Mouse (Mus musculus) heart, postnatal 14 days (tissue): ENCODE results near the gene Ugt1a6b. TPM values are rescaled to one million over a fixed set of nuclear protein-coding genes. Genes with fewer than 3 reads are reported as not detected.
"Not testable (repeated sequence)": the region's sequence is repeated elsewhere in the genome, so short reads cannot be mapped to it uniquely, and the experiment has no call there.

Experiments used
- DNase-seq, 2 experiments: peaks; one replicate each; pipeline ENCODE4 v3.0.0; 2021 to 2022
- intact Hi-C: fragments of 180-260 bp; cut with DNase I; formaldehyde crosslinking; loops from one replicate; pipeline ENCODE4 v1.15.1; 2025
- total RNA-seq, 2 experiments: library from RNA; stranded (reverse); gene quantifications; 2 replicates each; pipeline ENCODE4 v1.2.3; 2021

Gene Ugt1a6b
- total RNA-seq, 2 experiments from 2014 or later, result 0.34 to 0.96 TPM

DNA sequence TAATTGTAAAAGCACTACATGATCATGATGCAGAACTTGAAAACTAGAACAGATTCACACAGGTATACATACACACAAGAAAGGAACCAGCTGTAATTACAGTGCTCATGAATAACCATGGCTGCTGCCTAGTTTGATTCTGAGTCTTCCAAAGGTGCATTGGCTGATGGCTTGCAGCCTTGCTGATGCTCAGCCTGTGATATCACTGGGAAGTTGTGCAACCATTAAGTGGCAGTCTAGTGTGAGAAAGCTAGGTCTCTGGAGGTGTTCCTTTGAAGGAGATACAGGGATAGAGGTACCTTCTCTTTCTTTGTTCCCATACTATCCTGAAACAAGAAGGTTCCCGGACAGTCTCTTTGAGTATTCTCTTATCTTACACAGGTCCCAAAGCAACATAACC is 116.0 kb downstream of the Ugt1a6b start:
- intact Hi-C loops, result no loop called here
- DNase-seq, result peak in 1 of 2 experiments; percentile 4

DNA sequence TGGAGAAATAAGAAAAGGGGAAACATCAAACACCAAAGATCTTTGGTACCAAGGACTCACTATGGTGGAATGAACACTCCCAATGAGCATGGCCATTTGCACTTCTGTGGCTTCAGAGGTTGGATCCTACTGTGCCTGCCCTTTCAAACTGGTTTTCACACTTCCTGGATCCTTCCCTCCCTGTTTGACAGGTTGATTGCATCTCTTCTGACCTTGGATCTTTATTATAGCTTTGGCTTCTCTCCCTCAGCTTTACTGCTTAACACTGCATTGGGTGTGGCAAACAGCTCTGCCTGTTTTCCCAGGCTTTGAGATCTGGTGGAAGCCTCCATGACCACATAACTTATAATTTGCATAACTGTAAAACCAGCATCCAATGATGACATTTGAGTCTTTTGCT is 117.3 kb downstream of the Ugt1a6b start:
- DNase-seq, result peak in 1 of 2 experiments; percentile 5
- intact Hi-C loops, result no loop called here

DNA sequence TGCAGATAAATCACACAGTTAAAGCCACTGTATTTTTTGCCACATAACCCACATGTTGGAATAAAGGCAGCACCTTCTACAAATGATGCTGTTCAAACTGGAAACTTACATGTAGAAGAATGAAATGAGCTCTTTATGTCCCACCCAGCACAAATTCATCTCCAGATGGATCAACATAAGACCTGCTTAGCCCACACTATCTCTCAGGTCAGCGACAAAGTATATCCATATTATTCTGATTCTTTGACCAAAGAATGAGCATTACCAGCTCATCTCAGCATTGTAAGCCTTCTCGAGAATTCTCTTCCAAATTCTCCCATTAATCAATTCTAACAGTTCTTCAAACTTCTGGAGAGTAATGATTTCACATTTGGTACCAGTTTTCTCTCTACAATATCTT is 119.2 kb downstream of the Ugt1a6b start:
- DNase-seq, result no peak
- intact Hi-C loops, result no loop called here

DNA sequence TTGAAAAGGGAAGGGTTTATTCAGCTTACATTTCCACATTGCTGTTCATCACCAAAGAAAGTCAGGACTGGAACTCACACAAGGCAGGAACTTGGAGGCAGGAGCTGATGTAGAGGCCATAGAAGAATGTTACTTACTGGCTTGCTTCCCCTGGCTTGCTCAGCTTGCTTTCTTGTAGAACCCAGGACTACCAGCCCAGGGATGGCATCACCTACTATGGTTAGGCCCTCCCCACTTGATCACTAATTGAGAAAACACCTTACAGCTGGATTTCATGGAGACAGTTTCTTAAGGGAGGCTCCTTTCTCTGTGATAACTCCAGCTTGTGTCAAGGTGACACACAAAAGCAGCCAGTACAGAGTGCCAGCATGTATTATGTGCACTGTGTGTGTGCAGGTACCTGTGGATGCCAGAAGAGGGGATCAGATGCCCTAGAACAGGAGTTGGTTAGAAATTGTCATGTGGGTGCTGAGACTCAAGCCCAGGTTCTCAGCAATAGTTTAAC is 120.0 kb downstream of the Ugt1a6b start:
- peak in 1 of 2 experiments; percentile 6 for DNase-seq

DNA sequence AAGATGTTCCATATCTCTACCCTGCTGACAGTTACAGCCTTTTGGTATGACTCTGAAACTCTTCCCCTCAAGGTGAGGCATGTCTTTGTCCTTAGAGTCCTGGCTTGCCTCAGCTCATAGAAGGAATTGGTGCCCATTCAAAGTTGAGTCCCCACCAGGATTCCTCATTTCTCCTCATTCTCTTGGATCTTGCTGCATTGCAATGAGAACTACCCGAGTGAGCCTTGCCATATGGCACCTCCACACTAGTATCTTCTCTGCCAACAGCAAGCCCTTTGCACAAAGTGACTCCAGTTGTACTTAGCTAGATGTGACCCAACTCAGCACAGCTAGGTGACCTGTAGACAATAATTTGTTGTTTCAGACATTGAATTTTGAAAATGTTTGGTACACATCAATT is 120.5 kb downstream of the Ugt1a6b start:
- DNase-seq, result peak; percentile 4 to 6
- intact Hi-C loops, result no loop called here

More for the DNA sequence above, 120.0 kb downstream of the Ugt1a6b start:
- intact Hi-C loops, result not testable (repeated sequence)

DNA sequence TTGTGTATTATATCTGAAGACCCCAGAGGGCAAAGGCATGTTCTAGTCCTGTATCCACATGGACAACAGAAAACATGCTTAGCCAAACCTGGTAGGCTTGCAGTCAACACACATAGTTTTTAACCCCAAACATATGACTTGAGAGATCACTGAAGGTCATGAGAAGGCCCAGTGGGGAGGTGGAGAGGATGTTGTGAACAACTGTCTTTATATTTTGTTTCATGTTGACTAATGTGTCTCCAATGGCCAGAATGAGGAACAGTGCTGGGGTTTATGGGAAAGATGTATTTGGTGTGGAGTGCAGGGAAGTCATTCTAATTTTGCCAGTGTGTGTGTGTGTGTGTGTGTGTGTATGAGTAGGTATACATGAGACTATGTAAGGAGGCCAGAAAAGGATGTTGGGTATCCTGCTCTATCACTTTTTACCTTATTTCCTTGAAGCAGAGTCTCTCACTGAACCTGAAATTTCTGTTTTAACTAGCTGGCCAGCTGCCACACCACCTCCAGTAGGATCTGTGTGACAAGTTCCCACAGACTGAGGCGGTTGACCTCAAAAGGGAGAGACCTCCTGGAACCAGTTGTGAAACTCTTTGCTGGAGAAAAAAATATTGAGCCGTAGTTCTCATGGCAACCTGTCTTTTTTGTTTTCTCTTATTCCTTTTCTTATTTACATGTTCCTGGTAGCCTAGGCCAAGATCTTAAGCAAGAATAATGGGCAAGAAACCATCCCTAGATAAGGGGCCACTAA is 121.2 kb downstream of the Ugt1a6b start:
- intact Hi-C loops, result no loop called here
- peak; percentile 5 to 19 for DNase-seq

DNA sequence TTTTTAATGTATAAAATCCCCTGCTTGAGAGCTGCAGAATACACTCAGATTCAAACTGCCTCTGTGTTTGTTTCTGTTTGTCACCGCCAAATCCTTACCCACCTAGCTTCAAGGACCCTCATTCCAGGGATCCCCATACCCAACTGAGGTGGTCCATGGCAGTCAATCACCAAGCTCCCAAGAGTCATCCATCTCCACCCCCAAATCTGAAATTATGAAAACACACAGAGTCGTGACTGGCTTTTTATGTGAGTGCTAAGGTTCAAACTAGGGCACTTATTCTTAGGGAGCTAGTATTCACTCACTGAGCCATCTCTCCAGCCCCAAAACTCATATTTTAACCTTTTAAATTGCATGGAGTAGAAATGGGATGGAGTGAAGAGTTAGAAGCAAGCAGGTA is 122.2 kb downstream of the Ugt1a6b start:
- intact Hi-C loops, DNase-seq: not testable (repeated sequence)

DNA sequence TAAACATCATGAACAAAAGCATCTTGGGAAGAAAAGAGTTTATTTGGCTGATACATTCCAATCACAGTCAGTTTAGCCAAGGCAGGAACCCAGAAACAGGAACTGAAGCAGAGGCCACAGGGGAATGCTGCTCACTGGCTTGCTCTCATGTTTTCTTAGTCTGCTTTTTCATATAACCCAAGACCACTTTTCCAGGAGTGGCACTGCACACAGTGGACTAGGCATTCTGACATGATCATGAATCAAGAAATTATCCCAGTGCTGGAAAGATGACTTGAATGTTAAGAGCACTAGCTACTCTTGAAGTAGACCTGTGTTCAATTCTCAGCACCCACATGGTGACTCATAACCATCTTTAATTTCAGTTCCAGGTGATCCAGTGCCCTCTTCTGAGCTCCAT is 122.7 kb downstream of the Ugt1a6b start:
- intact Hi-C loops, result no loop called here
- DNase-seq, result no peak

DNA sequence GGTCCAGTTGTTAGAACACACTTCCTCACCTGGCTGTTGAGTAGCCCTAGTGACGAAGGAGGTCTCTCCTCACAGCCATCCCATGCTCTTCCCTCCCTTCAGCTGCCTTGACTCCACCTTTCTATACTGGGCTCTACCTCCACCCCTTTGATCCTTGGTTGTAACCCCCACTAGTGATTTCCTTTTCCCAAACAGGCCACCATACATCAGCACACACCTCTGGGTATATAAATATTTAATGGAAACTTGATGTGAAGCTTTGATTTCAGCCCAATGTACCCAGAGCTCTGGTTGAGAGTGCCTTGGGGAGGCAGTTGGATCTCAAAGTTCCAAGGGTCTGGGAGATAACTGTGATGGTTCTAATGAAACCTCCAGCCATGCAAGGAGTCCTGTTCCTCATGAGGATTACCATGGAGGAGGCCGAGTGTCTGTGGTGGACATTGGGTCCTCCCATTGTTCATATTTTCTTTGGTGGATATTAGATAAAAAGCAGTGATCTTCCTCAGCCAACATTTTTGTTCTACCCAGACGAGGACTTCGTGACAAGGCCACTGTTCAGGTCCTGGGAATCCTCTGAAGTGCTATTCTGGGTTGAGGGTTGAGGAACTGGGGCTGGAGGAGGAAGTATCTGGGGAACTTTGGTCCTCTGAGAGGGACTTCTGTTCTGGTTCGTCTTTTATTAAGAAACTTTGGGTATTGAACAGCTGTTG is 123.8 kb downstream of the Ugt1a6b start, which contains the start of gene Mroh2a:
Gene Mroh2a, plus strand, starts transcription at position 317 of the 710 bp plus-strand sequence.
- peak; percentile 9 to 36 for DNase-seq
- intact Hi-C loops, result no loop called here

DNA sequence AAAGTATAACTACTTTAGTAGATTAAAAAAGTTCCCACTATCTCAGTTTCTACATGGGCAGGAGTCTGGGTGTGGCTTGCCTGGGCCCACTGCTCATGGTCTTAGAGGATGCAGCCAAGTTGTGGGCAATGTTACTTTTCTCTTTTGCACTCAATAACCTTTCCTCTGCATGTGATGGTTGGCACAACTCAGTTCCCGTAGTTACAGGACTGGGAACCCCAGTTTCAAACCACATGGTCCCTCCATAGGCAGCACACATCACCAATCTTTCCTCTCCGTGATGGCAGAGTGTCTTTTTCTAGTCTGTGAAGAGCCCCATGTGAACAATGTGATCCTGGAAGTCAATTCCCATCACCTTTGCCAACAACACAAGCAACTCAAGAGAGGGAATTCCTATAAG is 124.4 kb downstream of the Ugt1a6b start:
- intact Hi-C loops, result no loop called here
- peak; percentile 1 to 8 for DNase-seq

DNA sequence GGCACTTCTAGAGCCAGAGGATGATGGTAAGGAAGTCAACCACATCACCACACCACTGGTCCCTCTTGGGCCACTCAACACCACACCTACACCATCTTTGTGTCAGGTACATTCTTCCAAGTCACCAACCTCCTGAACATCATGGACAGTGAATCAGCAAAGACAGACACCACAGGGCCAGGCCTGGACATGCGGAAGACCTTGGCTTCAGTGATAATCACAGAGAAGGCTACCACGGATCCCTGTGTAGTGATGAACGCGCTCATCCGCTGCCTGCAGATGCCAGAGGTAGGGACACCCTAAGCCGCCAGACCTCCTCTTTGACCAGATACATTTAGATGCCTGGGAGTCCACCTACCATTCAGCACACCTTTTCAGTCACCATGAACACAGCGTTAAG is 125.1 kb downstream of the Ugt1a6b start:
- peak; percentile 6 to 18 for DNase-seq
- intact Hi-C loops, result no loop called here

DNA sequence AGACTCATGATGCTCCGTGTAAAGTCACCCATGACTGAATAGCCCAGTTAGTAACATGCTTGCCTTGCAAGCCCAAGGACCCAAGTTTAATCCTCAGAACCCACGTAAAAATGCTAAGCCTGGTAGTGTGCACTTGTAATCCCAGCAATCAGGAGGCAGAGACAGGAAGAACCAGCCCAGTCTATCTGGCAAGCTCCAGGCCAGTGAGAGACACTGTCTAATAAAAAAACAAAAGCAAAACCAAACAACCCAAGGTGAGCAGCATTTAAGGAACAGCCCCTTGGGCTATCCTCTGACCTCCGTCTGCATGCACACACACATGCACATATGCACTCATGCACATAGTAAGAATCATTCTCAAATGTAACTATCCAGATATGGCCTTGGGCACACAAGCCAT is 126.5 kb downstream of the Ugt1a6b start:
- DNase-seq, result peak in 1 of 2 experiments; percentile 3
- intact Hi-C loops, result no loop called here

DNA sequence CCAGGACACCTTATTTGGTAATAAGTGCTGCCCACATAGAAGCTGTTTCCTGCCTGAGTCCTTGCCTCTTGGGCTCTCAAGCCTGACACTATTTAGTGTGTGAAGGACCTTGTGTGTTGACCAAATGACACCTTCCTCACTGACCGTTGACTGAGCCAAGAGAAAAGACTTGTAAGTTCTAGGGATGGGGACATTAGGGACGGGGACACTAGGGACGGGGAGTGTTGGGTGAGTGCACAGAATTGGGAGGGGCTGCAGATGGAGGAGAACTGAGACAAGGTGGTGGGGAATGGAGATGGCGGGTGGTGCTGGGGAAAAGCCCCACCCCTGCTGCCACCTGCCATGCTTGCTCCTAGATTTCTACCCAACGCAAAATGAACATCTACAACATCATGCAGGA is 126.9 kb downstream of the Ugt1a6b start:
- DNase-seq, result no peak
- intact Hi-C loops, result no loop called here

DNA sequence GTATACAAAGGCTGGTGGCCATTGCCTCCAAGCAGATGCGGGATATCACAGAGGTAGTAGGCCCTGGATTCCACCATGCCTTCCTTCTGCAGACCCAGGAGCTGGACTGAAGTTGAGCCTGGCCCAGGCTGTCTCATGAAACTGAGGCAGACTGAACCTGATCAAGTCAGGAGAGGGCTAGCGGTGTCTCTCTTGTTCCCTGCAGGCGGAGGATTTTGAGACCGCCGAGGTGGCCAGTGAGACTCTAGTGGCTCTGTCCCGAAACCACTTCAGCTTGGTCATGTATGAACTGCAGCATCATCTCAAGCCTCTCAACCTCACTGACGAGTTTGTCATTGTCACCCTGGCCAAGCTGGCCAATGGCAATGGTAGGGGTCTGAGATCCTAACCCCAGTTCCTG is 127.4 kb downstream of the Ugt1a6b start:
- intact Hi-C loops, result no loop called here
- DNase-seq, result no peak

DNA sequence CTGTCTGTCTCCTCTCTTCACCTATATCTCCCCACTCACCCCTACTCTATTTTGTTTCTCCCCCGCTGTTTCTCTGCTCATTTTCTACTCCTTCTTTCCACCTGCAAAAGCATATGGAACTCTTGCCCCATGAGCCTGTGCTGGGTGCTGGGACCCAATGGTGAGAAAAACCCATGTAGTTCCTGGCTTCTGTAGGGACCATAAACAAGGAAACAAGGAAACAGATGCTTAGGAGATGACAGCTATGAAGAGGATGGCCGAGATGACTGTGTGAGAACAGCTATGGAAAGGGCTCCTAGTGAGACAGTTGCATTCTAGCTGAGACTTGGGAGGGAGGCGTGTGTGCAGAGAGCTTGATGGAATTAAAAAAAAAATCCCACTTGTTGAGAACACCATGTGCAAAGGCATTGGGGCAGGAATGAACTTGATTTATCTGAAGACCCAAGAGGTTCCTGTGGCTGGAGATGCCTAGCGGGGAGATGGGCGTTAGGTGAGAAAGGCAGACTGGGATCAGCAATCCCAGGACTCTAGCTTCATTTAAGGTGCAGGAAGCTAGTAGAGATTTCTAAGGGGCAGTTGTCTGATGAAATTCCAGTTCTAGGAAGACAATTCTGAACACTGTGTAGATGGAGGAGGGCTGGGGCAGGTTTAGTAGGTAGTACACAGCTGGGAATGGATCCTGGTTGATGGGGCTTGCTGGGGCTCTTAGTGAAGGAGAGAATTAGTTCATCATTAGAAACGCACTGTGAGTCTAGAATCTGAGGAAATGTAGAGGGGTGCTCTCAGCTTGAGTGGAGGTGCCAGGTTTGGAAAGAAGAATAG is 128.1 kb downstream of the Ugt1a6b start:
- no peak for DNase-seq
- intact Hi-C loops, result no loop called here

DNA sequence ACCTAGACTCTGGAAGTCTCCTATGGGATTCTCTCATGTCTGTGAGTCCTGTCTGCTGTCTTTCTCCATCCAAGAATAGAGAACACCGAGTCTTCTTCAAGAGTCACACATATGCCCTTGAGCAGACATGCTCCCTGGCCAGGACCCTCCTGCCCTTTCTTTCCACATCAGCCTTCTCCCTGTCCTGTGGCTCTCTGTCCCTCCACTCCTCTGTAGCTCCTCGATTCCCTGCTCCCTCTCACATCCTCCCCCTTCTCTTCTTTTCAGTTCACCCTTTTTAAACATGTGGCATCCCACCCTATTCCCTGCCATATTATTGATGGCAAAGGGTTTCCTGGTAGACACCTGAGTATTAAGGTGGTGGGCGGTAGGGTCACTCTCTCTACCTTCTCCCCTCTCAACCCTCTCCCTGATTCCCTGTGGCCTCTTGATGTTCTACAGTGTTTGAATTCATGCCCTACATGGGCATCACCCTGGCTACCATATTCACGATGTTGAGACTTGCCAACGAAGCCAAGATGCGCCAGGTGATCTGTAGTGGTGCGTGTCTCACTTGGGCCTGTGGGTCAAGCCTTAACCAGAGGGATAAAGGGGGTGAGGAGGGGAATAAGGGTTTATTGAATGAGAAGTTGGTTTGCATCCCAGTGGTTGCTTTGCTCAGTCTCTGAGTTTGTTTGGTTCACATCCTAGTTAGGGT is 128.9 kb downstream of the Ugt1a6b start:
- no peak for DNase-seq
- intact Hi-C loops, result no loop called here

DNA sequence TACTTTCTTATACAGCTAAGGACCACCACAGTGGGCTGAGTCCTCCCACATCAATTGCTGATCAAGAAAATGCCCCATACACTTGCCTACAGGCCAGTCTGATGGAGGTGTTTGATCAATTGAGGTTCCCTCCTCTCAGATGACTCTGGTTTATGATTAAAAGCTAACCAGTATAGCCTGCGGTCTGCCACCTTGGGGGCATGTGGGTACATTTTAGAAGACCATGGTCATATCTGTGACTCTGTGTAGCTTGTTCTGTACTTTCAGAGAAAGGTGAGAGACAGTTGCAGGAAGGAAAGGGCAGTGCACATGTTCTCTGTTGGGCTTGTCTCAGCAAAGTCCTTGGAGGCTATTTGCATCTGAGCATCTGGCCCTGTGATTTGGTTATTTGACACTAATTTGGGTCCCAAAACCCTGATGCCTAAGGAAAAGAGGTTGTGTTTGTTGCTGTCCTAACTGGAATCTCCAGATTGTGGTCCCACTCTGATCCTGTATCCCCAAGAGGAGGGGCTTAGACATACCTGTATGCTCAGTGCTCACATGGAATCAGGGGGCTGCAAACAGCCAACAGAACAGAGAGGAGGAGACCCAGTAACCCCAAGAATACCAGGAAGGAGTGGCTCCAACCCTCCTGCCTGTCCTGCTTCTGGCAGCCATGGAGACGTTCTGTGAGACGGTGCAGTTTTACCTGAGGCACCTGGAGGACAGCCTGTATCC is 129.8 kb downstream of the Ugt1a6b start:
- no peak for DNase-seq
- intact Hi-C loops, result no loop called here

DNA sequence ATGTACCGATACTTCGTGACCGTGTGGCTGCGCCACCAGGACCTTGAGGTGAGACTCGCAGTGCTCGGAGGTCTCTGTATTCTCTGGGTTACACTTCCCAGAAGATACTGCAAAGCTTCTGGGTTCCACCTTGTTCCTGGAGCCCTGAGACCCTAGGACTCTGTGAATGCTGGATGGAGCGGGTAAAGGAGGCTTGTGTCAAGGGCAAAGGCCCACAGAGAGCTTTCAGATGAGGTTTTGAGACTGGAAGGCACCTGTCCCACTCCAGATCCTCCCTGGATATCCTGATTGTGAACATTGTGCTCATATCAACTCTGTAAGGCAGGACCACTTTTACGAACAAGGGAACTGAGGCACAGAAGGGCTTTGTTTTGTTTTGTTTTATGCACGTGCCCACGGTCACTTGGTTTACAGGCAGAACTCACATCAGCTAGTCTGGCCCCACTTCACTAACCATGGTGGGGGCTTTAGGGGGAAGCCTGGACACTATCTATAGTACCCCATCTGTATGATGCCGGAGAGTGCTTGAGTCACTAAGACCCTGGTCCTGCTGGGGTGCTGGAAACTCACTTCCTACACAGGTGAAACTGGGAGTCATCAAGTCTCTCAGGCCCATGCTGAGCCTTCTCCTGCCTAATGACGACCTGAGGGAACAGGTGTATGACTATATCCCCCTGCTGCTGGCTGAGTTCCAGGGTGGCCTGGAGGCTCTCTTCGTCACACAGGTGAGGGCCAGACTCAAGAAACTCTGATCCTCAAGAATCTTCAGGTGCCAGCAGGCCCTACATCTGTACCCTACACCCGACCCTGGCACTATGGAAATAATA is 130.6 kb downstream of the Ugt1a6b start:
- no peak for DNase-seq
- intact Hi-C loops, result no loop called here

DNA sequence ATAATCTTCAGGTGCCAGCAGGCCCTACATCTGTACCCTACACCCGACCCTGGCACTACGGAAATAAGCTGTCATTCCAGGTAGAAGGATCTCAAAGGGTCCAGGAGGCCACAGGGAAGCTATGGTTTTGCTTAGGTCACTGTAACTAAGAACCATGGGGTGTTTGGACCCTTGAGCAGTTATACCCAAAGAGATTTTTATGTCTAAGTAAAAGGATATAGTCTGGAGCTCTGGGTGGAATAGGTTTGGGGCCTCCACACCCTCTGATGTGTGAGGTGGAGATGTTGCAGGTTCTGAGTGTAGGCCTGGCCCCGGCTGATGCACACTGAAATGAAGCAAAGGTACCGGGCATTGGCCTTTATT is 131.2 kb downstream of the Ugt1a6b start:
- intact Hi-C loops, result no loop called here
- DNase-seq, result no peak
